Mouse (Mus musculus) hindbrain, embryonic 15.5 days (tissue): Measurements from ENCODE around the gene Pfkm. TPM values are rescaled to one million over a fixed set of nuclear protein-coding genes. Genes with fewer than 3 reads are reported as not detected.

Experiments
- ATAC-seq: fragments of 200-750 bp; cut with Nextera tagmentation; 2 replicates; pipeline ENCODE4 v1.8.0; 2017; ENCODE audit warnings: low read depth, moderate number of reproducible peaks, moderate TSS enrichment; ENCODE audit not compliant: low FRiP score
- H3K27ac ChIP-seq: fragments of 300-500 bp; sonication (generic); replicated peaks from 2 replicates; pipeline ENCODE4 v1.5.1; 2015; ENCODE audit warnings: mild to moderate bottlenecking, inconsistent platforms
- H3K27me3 ChIP-seq: fragments of 300-500 bp; sonication (generic); 2 replicates; pipeline ENCODE4 v1.6.1; 2015; ENCODE audit warnings: control low read depth, inconsistent platforms
- H3K36me3 ChIP-seq: fragments of 300-500 bp; sonication (generic); 2 replicates; pipeline ENCODE4 v1.6.1; 2015; ENCODE audit warnings: control low read depth, inconsistent platforms
- H3K4me1 ChIP-seq: fragments of 300-500 bp; sonication (generic); replicated peaks from 2 replicates; pipeline ENCODE4 v1.6.1; 2015; ENCODE audit warnings: control low read depth, inconsistent platforms
- H3K4me2 ChIP-seq: fragments of 300-500 bp; sonication (generic); 2 replicates; pipeline ENCODE4 v1.6.1; 2015; ENCODE audit warnings: moderate library complexity, mild to moderate bottlenecking, inconsistent platforms
- H3K4me3 ChIP-seq: fragments of 300-500 bp; sonication (generic); 2 replicates; pipeline ENCODE4 v1.5.1; 2015; ENCODE audit warnings: mild to moderate bottlenecking, inconsistent platforms
- H3K9ac ChIP-seq: fragments of 300-500 bp; sonication (generic); 2 replicates; pipeline ENCODE4 v1.6.1; 2015; ENCODE audit warnings: inconsistent platforms
- H3K9me3 ChIP-seq: fragments of 300-500 bp; sonication (generic); 2 replicates; pipeline ENCODE4 v1.6.1; 2016; ENCODE audit warnings: control low read depth, inconsistent platforms
- WGBS: fragments of 180-500 bp; shearing (Covaris S2); methylation state at CpG from one replicate; pipeline ENCODE4 v1.1.7; 2015; 5-methylcytosine and 5-hydroxymethylcytosine counted together
- polyA plus RNA-seq: library from polyadenylated mRNA; unstranded; fragments of >200 nt; fragmentation: Nextera tagmentation; extraction: Ambion mirVana; gene quantifications from 2 replicates; pipeline ENCODE4 v1.2.1, GENCODE M21; 2015

Gene Pfkm
- polyA plus RNA-seq, 1 experiment from 2014 or later = 90.0 TPM

DNA sequence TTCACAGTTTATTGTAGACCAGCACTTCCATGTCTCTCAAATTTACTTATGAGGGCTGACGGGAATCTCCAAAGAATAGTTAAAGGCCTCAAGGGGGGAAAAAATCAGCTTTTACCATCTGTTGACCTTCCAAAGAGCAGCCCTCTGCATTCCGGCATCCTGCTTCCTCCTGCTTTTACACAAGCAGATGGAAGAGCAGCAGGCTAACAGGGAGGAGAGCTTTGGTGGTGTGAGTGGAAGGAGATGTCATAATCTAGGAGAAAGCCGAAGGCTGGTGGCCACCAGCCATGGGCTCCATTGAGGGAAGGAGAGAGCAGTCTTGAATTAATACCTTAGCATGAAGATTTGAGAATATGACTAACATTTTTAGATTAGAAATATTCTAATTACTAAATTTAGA is 56.0 kb downstream of the Pfkm start:
- ATAC-seq = no peak
- WGBS = 89% methylated on average over 3 of the region's 3 CpGs

DNA sequence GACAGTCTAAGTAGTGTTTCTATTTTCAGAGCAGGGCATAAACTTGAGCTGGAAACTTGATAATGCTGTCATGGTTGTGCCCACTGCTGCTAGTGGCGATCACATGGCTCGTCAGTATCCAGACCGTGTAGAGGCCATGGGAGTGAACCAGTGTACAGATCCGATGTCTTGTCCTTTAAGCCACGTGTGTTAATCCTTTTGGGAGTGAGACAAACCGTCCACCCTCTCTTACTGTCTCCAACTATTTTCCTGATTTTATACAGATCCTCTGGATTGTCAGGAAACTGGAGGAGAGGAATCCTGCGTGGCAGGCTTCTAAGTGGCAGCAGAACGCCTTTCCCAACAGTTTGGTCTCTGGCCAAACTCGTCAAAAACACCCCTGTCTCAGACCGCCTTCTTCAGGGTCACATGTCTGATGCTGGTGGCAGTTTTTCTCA is 56.8 kb downstream of the Pfkm start:
- Histone ChIP-seq H3K4me1 (peaks cover 12% of the 10 kb centered on the region), H3K36me3 (no peaks in the 10 kb centered on the region), H3K4me3 (no peak overlapping the region), H3K27me3 (no peaks in the 10 kb centered on the region), H3K9ac (no peak overlapping the region), H3K9me3 (no peaks in the 10 kb centered on the region), H3K4me2 (no peak overlapping the region), H3K27ac (no peak overlapping the region)
- ATAC-seq = no peak
- WGBS = 80% methylated on average over 10 of the region's 10 CpGs

More for the DNA sequence above, 56.0 kb downstream of the Pfkm start:
- no peaks in the 10 kb centered on the region for H3K9me3 ChIP-seq
- no peaks in the 10 kb centered on the region for H3K27me3 ChIP-seq
- H3K9ac ChIP-seq = no peak overlapping the region
- H3K4me3 ChIP-seq = no peak overlapping the region
- H3K27ac ChIP-seq = no peak overlapping the region
- peaks cover 15% of the 10 kb centered on the region for H3K4me1 ChIP-seq
- H3K4me2 ChIP-seq = no peak overlapping the region
- no peaks in the 10 kb centered on the region for H3K36me3 ChIP-seq

DNA sequence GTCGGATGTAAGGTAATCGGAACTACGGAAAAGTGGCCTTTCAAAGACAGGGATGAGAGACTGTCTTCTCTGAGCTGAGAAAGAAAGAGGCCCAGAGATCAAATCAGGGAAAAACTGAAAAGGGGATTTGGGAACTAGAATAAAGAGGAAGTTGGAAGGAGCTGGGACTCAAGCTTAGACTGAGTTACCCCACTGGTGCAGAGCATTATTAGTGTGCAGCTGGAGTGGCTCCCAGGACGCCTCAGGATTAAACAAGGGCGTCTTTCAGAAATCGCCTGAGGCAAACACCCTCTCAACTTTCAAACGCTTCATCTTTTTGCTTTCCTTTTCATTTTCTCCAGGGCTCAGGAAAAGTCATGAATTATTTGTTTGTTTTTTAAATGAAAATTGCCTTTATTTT is 60.5 kb downstream of the Pfkm start:
- WGBS = 71% methylated on average over 7 of the region's 7 CpGs
- Histone ChIP-seq H3K4me3 (no peak overlapping the region), H3K4me2 (no peak overlapping the region), H3K36me3 (no peaks in the 10 kb centered on the region), H3K27ac (no peak overlapping the region), H3K27me3 (no peaks in the 10 kb centered on the region), H3K9ac (no peak overlapping the region), H3K4me1 (no peaks in the 10 kb centered on the region), H3K9me3 (no peaks in the 10 kb centered on the region)
- no peak for ATAC-seq

DNA sequence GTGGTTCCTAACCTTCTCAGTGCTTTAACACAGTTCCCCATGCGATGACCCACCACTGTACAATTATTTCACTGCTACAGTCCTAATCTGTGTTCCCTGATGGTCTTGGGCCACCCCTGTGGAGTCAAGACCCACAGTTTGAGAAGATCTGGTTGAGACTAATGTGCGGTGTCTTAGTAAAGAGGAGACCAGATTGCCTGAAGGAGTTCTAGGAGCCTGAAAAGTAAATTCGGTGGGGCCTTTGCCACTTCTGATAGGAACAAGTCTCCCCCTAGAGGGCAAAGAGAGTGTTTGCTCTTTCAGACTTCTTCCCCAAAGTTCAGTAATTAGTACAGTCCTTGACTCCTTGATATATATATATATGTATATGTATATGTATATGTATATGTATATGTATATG is 61.2 kb downstream of the Pfkm start:
- H3K4me3 ChIP-seq = no peak overlapping the region
- no peaks in the 10 kb centered on the region for H3K4me1 ChIP-seq
- H3K9me3 ChIP-seq = no peaks in the 10 kb centered on the region
- no peak overlapping the region for H3K27ac ChIP-seq
- H3K9ac ChIP-seq = no peak overlapping the region
- 36% methylated on average over 3 of the region's 3 CpGs for WGBS
- no peaks in the 10 kb centered on the region for H3K36me3 ChIP-seq
- H3K4me2 ChIP-seq = no peak overlapping the region
- no peaks in the 10 kb centered on the region for H3K27me3 ChIP-seq
- no peak for ATAC-seq

DNA sequence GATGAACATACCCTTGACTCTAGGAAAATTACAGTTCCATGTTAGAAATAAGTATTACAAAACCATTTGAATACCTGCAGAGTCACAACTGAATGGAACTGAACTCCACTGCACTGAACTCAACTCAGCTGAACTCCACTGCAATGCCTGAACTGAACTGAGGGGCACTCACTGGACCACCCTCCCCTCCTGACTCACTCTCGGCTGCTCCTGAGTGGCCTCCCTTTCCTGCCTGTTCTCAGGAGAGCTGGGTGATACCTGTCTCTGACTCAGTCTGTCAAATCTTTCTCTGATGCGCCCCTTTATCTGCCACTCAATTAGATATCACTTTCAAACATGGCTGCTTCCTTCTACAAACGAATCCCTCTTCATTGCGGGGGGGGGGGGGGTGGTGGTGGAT is 61.8 kb downstream of the Pfkm start:
- H3K27me3 ChIP-seq = no peaks in the 10 kb centered on the region
- no peak overlapping the region for H3K4me2 ChIP-seq
- H3K27ac ChIP-seq = no peak overlapping the region
- H3K4me3 ChIP-seq = no peak overlapping the region
- no peaks in the 10 kb centered on the region for H3K36me3 ChIP-seq
- 66% methylated on average over 4 of the region's 4 CpGs for WGBS
- H3K9me3 ChIP-seq = no peaks in the 10 kb centered on the region
- ATAC-seq = no peak
- no peaks in the 10 kb centered on the region for H3K4me1 ChIP-seq
- no peak overlapping the region for H3K9ac ChIP-seq

DNA sequence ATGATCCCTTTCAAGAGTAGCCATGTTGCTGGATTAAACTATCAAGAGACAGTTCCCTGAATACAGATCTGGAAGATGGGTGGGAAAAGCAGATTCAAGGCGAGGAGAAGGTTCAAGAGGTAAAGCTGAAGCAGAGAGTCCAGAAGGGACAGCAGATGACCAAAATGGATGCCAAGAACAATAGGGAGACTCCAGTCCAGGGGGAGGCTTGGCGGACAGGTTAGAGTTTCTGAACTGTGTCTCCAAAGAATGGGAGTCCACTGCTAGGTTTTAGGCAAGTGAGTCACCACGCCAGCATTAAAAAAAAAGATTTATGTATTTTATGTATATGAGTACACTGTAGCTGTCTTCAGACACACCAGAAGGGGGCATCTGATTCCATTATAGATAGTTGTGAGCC is 62.2 kb downstream of the Pfkm start:
- 75% methylated on average over 3 of the region's 3 CpGs for WGBS
- Histone ChIP-seq H3K27ac (no peak overlapping the region), H3K4me1 (no peaks in the 10 kb centered on the region), H3K27me3 (no peaks in the 10 kb centered on the region), H3K4me2 (no peak overlapping the region), H3K9ac (no peak overlapping the region), H3K36me3 (no peaks in the 10 kb centered on the region), H3K9me3 (no peaks in the 10 kb centered on the region), H3K4me3 (no peak overlapping the region)
- ATAC-seq = no peak

DNA sequence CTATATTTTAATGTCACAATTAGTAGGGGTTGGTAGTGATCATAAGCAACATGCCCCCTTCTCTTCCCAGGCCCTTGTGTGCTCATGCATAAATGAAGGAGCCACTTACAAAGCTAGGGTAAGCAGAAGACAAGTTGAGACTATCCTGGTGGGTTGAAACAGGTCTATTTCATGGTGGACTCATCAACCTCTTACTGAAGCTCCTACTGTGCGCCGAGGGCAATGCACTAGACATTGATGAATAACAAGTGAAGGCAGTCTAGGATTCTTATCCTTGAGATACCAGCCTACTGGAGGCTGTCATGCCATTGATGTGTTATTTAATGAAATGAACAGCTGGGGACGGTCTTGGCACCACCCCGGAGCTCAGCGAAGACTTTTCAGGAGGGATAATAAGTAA is 62.9 kb downstream of the Pfkm start:
- Histone ChIP-seq H3K4me2 (no peak overlapping the region), H3K9ac (no peak overlapping the region), H3K4me1 (no peaks in the 10 kb centered on the region), H3K27ac (no peak overlapping the region), H3K4me3 (no peak overlapping the region), H3K36me3 (no peaks in the 10 kb centered on the region), H3K9me3 (no peaks in the 10 kb centered on the region), H3K27me3 (no peaks in the 10 kb centered on the region)
- WGBS = 91% methylated on average over 5 of the region's 5 CpGs
- no peak for ATAC-seq

DNA sequence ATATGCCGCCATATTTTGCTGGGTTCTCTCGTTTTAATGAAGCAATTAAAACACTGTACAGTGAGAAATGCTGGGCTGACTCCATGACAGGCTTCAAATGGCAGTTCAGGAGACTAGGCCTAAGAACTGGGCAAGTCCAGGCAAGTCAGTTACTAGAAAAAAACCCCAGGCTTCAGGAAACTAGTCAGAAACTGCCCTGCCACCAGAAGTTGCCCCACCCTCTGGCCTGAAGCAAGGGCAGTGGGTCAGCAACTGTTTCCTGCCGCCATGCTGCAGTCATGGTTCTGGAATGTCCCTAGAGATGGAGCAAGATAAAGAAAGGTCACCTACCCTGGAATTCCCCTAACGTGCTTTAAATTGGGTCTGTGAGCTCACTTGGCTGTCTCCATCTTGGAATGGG is 63.6 kb downstream of the Pfkm start:
- Histone ChIP-seq H3K9me3 (no peaks in the 10 kb centered on the region), H3K27ac (no peak overlapping the region), H3K9ac (no peak overlapping the region), H3K4me2 (no peak overlapping the region), H3K4me3 (no peak overlapping the region), H3K4me1 (no peaks in the 10 kb centered on the region), H3K36me3 (no peaks in the 10 kb centered on the region), H3K27me3 (no peaks in the 10 kb centered on the region)
- no peak for ATAC-seq
- 75% methylated on average over 4 of the region's 4 CpGs for WGBS

DNA sequence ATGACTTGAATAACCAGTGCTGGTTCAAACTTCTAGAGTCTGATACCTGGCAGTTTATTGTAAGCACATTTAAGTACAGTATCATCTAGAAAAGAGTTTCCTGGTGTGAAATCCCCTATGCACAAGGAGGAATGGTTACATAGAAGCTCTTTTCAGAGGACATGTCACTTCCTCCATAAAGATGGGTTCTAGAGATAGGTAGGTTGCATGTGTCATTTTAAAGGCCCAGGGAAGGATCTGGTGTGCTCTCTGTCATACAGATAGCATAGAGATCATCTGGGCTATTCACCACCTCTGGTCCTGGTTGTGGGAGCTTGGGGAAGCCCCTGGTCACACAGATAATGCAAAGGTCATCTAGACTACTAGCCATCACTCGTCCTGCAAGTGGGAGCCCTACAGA is 64.9 kb downstream of the Pfkm start:
- Histone ChIP-seq H3K36me3 (no peaks in the 10 kb centered on the region), H3K4me3 (no peak overlapping the region), H3K9ac (no peak overlapping the region), H3K27me3 (no peaks in the 10 kb centered on the region), H3K4me2 (no peak overlapping the region), H3K4me1 (no peaks in the 10 kb centered on the region), H3K9me3 (no peaks in the 10 kb centered on the region), H3K27ac (no peak overlapping the region)
- 74% methylated on average over 1 of the region's 1 CpGs for WGBS
- no peak for ATAC-seq

DNA sequence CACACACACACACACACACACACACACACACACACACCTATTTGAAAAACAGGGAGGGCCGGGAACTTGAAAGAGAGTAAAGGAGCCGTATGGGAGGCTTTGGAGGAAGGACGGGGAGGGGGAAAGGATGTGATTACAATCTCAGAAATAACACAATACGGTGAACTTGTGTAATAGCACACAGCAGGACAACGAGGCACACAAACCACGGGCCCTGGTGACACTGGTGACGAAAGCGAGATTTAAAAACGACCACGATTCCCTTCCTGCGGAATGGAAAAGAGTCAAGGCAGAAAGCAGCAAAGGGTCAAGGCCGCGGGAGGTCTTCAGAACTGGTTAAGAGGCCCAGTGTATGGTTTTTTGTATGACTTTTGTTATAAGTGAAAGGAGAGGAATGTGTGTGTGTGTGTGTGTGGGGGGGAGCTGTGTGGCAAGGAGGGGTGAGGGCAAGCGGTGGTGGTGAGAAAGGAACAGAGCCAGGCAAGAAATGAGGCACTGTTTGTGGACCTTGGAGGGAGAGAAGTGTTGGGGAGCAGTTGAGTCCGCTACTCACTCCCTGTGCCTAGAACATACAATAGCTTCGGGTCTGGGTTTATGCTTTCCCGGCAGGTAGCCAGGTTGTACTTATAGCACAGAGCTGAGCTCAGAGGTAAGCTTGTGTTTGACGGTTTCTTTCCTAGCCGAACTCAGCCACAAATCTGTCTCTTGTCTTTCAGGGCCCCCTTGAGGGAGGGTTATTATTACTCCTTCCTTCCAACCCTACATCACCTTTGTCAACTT is 68.8 kb downstream of the Pfkm start:
- Histone ChIP-seq H3K4me3 (no peak overlapping the region), H3K4me2 (no peak overlapping the region), H3K27me3 (no peaks in the 10 kb centered on the region; the same call in 1 of the 2 replicates), H3K27ac (no peak overlapping the region), H3K36me3 (no peaks in the 10 kb centered on the region), H3K9ac (no peak overlapping the region), H3K4me1 (no peaks in the 10 kb centered on the region), H3K9me3 (no peaks in the 10 kb centered on the region)
- WGBS = 53% methylated on average over 19 of the region's 19 CpGs
- ATAC-seq = no peak

DNA sequence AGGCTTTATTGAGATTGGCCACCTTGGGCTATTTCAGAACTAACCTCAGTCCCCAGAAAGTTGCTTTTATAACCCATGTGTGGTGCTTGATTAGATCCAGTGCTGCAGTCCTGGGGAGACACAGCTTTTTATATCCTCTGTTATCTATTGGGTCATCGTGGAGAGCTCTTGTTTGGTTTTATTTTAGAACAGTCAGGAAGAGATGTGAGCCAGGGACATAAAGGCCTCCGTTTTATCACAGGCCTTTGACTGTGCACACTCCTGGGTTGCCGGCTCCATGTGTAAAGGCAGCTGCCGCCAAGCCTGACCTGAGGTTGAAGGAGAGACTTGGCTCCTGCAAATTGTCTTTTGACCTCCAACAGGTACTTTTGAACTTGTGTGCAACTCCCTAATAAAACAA is 70.2 kb downstream of the Pfkm start:
- Histone ChIP-seq H3K36me3 (no peaks in the 10 kb centered on the region), H3K9me3 (no peaks in the 10 kb centered on the region), H3K27me3 (no peaks in the 10 kb centered on the region; the same call in 1 of the 2 replicates), H3K27ac (no peak overlapping the region), H3K4me2 (no peak overlapping the region), H3K9ac (no peak overlapping the region), H3K4me1 (peaks cover 6% of the 10 kb centered on the region), H3K4me3 (no peak overlapping the region)
- no peak for ATAC-seq
- 77% methylated on average over 4 of the region's 4 CpGs for WGBS

DNA sequence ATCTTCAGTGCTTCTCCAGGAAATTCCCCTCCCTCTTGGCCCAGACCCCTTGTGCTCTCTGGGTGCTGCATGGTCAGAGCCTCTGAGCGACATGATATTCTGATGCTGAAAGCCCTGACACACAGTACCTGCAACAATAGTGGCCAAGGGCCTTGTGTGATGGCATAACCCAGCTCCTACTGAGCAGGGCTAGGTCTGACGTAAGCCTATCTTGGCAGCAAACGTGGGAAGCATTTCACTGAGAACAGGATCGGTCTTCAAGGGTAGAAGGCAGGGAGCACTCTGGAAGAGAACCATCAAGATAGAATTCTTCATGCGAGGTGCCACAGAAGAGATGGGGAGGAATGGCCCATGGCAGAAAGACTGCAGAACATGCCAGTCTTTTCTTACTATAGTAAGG is 73.1 kb downstream of the Pfkm start, which contains the start of gene Asb8:
Gene Asb8, minus strand, starts transcription at position 101 of the 400 bp plus-strand sequence.
- H3K4me1 ChIP-seq = peaks cover 29% of the 10 kb centered on the region
- 86% methylated on average over 5 of the region's 5 CpGs for WGBS
- no peak within 1 kb of the TSS for H3K4me3 ChIP-seq

More for the DNA sequence above, 73.1 kb downstream of the Pfkm start, which contains the start of gene Asb8:
- H3K27me3 ChIP-seq = no peaks in the 10 kb centered on the region; the same call in 1 of the 2 replicates
- no peak within 1 kb of the TSS for H3K9ac ChIP-seq
- H3K36me3 ChIP-seq = no peaks in the 10 kb centered on the region
- 0 out of 2 replicates have a peak within 1 kb of the TSS, but pooled peaks have one; percentile 82 for H3K4me2 ChIP-seq
- H3K27ac ChIP-seq = no peak within 1 kb of the TSS
- no peak for ATAC-seq
- H3K9me3 ChIP-seq = no peaks in the 10 kb centered on the region
